Mouse (Mus musculus) stomach, embryonic 15.5 days (tissue): ENCODE measurements around the gene Pax4. TPM values are rescaled to one million over a fixed set of nuclear protein-coding genes. Genes with fewer than 3 reads are reported as not detected.
A peak's percentile ranks its signal among the peaks of the same experiment; 100 is the strongest.

Experiments
- ATAC-seq: fragments of 200-750 bp; cut with Nextera tagmentation; 2 replicates; pipeline ENCODE4 v1.8.0; 2017; ENCODE audit warnings: low read depth, moderate number of reproducible peaks, moderate TSS enrichment; ENCODE audit not compliant: insufficient read depth, low FRiP score
- H3K27ac ChIP-seq: fragments of 300-500 bp; sonication (generic); 2 replicates; pipeline ENCODE4 v1.5.1; 2015; ENCODE audit warnings: mild to moderate bottlenecking, inconsistent platforms
- H3K27me3 ChIP-seq: fragments of 300-500 bp; sonication (generic); replicated peaks from 2 replicates; pipeline ENCODE4 v1.6.1; 2015; ENCODE audit warnings: inconsistent platforms
- H3K36me3 ChIP-seq: fragments of 300-500 bp; sonication (generic); 2 replicates; pipeline ENCODE4 v1.6.1; 2015; ENCODE audit warnings: inconsistent platforms
- H3K4me1 ChIP-seq: fragments of 300-500 bp; sonication (generic); 2 replicates; pipeline ENCODE4 v1.6.1; 2015; ENCODE audit warnings: inconsistent platforms
- H3K4me2 ChIP-seq: fragments of 300-500 bp; sonication (generic); 2 replicates; pipeline ENCODE4 v1.6.1; 2015; ENCODE audit warnings: mild to moderate bottlenecking, inconsistent platforms
- H3K4me3 ChIP-seq: fragments of 300-500 bp; sonication (generic); replicated peaks from 2 replicates; pipeline ENCODE4 v1.5.1; 2015; ENCODE audit warnings: inconsistent platforms
- H3K9ac ChIP-seq: fragments of 300-500 bp; sonication (generic); 2 replicates; pipeline ENCODE4 v1.6.1; 2015; ENCODE audit warnings: inconsistent platforms
- H3K9me3 ChIP-seq: fragments of 300-500 bp; sonication (generic); 2 replicates; pipeline ENCODE4 v1.6.1; 2016; ENCODE audit warnings: inconsistent platforms
- WGBS: fragments of 180-500 bp; shearing (Covaris S2); methylation state at CpG from one replicate; pipeline ENCODE4 v1.1.7; 2015; 5-methylcytosine and 5-hydroxymethylcytosine counted together
- polyA plus RNA-seq: library from polyadenylated mRNA; unstranded; fragments of >200 nt; fragmentation: Nextera tagmentation; extraction: Ambion mirVana; gene quantifications from 2 replicates; pipeline ENCODE4 v1.2.1, GENCODE M21; 2015

Pax4 gene
- polyA plus RNA-seq, 1 experiment from 2014 or later, result 1.6 TPM

DNA sequence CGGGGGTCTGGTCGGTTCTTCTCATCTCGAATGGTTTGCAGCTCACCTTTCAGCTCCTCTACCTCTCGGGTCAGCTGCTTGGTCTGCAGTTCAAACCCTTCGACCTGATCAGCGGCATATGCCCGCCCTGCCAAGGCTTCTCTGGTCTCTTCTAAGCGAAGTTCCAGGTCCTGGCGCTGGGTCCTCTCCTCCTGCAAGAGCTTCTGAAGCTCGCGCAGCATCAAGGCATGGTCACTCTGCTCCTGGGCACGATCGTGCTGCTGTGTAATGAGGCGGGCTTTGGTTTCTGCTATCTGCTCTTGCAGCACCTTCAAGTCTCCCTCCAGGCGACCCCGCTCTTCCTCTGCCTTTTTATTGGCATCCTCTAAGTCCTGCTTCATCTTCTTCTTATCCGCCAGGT, 28.8 kb downstream of the Pax4 start:
- peaks cover 17% of the 10 kb centered on the region for H3K36me3 ChIP-seq

DNA sequence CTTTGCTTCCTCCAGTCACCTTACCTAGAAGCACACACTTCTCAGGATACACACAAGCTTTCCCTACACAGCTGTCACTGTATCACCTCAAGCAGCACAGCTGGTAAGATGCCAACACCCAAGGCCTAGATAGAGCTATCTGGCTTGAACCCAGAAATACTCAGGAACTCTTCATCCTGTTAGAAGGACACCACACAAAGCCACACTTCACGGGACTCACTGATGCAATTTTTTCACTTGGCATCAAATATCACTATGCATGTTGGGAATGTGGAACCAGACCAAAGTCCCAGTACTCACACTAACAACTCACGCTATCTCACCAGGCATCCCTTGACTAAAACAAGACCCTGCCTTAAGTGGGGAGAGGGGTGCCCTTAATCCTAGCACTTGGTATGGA, 29.5 kb downstream of the Pax4 start:
- Histone ChIP-seq H3K4me1 (peaks cover 17% of the 10 kb centered on the region), H3K4me3 (no peak overlapping the region)
- 65% methylated on average over 2 of the region's 2 CpGs for WGBS

More for the DNA sequence above, 28.8 kb downstream of the Pax4 start:
- ATAC-seq, result no peak
- H3K27ac ChIP-seq, result no peak overlapping the region
- H3K4me3 ChIP-seq, result peak overlapping the region; percentile 81
- peaks cover 22% of the 10 kb centered on the region for H3K4me1 ChIP-seq
- no peaks in the 10 kb centered on the region for H3K27me3 ChIP-seq
- H3K9ac ChIP-seq, result 0 out of 2 replicates have a peak overlapping the region, but pooled peaks have one; percentile 72
- H3K9me3 ChIP-seq, result no peaks in the 10 kb centered on the region
- H3K4me2 ChIP-seq, result peak overlapping the region; percentile 79
- WGBS, result 75% methylated on average over 17 of the region's 17 CpGs

DNA sequence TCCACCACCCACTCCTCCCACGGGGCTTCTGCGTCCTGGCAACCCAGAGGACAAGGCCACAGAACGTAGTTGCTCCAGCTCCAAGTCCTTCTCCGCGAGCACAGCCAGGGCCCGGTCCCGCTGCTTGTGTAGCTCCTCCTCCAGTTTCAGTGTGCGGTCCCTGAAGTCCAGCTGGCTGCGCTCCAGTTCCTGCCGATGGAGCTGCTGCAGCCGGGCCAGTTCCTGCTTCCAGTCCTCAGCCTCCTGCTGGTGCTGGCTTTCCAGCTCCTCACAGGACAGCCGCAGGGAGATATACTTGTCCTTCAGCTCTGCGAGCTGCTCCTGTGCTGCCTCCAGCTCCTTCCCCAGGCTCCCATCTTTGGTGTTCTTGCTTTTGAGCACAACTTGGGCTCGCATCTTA, 30.7 kb downstream of the Pax4 start:
- 82% methylated on average over 14 of the region's 14 CpGs for WGBS
- Histone ChIP-seq H3K4me2 (no peak overlapping the region), H3K9ac (no peak overlapping the region), H3K27ac (no peak overlapping the region), H3K27me3 (no peaks in the 10 kb centered on the region), H3K36me3 (peaks cover 20% of the 10 kb centered on the region), H3K4me3 (no peak overlapping the region), H3K4me1 (peaks cover 11% of the 10 kb centered on the region), H3K9me3 (no peaks in the 10 kb centered on the region)
- ATAC-seq, result no peak

More for the DNA sequence above, 29.5 kb downstream of the Pax4 start:
- H3K27me3 ChIP-seq, result no peaks in the 10 kb centered on the region
- no peak overlapping the region for H3K27ac ChIP-seq
- H3K9ac ChIP-seq, result no peak overlapping the region
- no peak for ATAC-seq
- peak overlapping the region; percentile 79; the same call in 1 of the 2 replicates for H3K4me2 ChIP-seq
- peaks cover 20% of the 10 kb centered on the region for H3K36me3 ChIP-seq
- no peaks in the 10 kb centered on the region for H3K9me3 ChIP-seq

DNA sequence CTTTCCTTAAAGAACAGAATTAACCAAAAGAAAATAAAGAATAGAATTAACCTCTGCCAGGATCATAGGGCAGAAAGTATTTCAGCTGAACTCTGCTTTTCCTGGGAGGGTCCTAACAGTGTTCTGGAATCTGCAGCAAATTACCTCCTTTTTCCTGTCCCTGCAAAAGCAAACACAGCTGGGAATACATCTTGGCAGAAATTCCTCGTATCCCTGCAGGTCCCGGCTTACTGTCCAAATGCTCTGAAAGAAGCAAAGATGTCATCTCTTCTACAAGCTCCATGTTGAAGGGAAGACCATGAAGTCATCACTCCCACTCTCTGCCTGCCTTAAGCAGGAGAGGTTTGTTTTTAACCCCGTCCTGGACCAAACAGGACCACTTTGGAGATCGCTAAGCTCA, 32.2 kb downstream of the Pax4 start:
- 68% methylated on average over 4 of the region's 4 CpGs for WGBS
- Histone ChIP-seq H3K9me3 (no peaks in the 10 kb centered on the region), H3K27ac (no peak overlapping the region), H3K4me3 (no peak overlapping the region), H3K27me3 (no peaks in the 10 kb centered on the region), H3K36me3 (peaks cover 20% of the 10 kb centered on the region), H3K4me1 (peaks cover 11% of the 10 kb centered on the region), H3K4me2 (no peak overlapping the region), H3K9ac (no peak overlapping the region)
- no peak for ATAC-seq

DNA sequence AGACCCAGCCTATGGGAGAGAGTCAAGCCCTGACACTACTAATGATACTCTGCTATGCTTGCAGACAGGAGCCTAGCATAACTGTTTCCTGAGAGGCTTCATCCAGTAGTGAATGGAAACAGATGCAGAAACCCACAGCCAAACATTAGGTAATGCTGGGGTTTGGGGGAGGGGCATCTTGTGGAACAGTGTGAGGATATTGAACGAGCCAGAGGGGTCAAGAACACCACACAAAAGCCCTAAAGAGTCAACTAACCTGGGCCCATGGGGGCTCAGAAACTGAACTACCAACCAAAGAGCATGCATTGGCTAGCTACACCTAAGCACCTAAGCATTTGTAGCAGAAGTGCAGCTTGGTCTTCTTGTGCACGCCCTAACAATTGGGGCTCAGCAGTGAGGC, 37.9 kb downstream of the Pax4 start:
- Histone ChIP-seq H3K4me3 (no peak overlapping the region), H3K4me2 (no peak overlapping the region), H3K9me3 (no peaks in the 10 kb centered on the region), H3K36me3 (peaks cover 6% of the 10 kb centered on the region; the same call in 1 of the 2 replicates), H3K27ac (no peak overlapping the region), H3K4me1 (no peaks in the 10 kb centered on the region), H3K9ac (no peak overlapping the region), H3K27me3 (no peaks in the 10 kb centered on the region)
- 68% methylated on average over 2 of the region's 2 CpGs for WGBS
- ATAC-seq, result no peak

DNA sequence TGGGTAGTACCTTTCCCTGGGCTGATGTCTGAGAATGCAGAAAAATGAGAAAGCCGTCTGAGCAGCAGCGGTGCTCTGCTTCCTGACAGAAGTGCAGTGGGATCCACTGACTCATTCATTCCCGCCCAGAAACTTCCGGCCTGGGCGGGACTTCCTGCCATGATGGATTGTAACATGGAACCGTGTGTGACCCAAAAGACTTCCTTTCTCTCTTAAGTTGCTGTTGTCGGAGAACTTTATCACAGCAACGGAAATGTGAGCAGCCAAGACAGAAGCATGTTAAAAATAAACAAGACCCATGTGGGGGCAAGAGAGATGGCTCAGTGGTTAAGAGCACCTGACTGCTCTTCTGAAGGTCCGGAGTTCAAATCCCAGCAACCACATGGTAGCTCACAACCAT, 39.1 kb downstream of the Pax4 start:
- H3K27ac ChIP-seq, result no peak overlapping the region
- ATAC-seq, result no peak
- no peak overlapping the region for H3K4me2 ChIP-seq
- H3K9ac ChIP-seq, result no peak overlapping the region
- no peaks in the 10 kb centered on the region for H3K27me3 ChIP-seq
- no peak overlapping the region for H3K4me3 ChIP-seq
- WGBS, result 71% methylated on average over 9 of the region's 9 CpGs
- peaks cover under 1% of the 10 kb centered on the region; the same call in 1 of the 2 replicates for H3K36me3 ChIP-seq
- no peaks in the 10 kb centered on the region for H3K9me3 ChIP-seq
- no peaks in the 10 kb centered on the region for H3K4me1 ChIP-seq

DNA sequence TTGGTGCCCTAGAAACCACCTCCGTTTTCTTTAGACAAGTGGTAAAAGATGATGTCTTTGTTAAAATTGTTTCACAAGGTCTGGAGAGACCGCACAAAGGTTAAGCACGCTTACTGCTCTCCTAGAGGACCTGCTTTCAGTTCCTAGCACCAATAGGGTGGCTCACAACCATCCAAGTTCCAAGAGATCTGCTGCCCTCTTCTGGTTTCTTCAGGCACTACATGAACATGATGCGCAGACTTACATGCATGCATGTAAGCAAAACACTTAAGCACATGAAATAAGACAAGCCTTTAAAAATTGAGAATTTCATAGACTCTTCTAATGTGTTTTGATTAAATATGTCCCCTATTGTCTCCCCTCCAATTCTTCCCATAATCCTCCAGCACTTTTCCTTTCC, 49.4 kb downstream of the Pax4 start:
- Histone ChIP-seq H3K27me3 (peaks cover 18% of the 10 kb centered on the region), H3K36me3 (no peaks in the 10 kb centered on the region), H3K4me1 (no peaks in the 10 kb centered on the region), H3K4me2 (no peak overlapping the region), H3K27ac (no peak overlapping the region), H3K9me3 (no peaks in the 10 kb centered on the region), H3K4me3 (no peak overlapping the region), H3K9ac (no peak overlapping the region)
- no peak for ATAC-seq
- WGBS, result 88% methylated on average over 4 of the region's 4 CpGs

DNA sequence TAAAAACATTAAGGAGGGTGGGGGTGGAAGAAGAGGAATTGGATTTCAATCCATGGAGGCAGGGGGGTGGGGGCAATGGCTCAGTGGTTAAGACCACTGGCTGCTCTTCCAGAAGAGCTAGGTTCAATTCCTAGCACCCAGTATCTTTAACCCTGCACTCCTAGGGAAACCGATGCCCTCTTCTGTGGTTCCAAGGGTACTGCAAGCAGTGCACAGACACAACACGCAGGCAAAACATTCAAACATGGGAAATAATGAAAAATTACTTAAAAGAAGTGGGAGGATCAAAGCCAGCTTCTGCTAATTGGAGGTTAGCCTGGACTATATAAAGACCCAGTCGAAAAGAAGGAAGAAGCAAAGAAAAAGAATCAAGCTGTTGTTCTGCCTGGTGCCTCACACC, 50.4 kb downstream of the Pax4 start:
- Histone ChIP-seq H3K27ac (no peak overlapping the region), H3K36me3 (no peaks in the 10 kb centered on the region), H3K27me3 (peaks cover 18% of the 10 kb centered on the region), H3K4me3 (no peak overlapping the region), H3K9ac (no peak overlapping the region), H3K4me1 (no peaks in the 10 kb centered on the region), H3K9me3 (no peaks in the 10 kb centered on the region), H3K4me2 (no peak overlapping the region)
- no peak for ATAC-seq
- WGBS, result 78% methylated on average over 3 of the region's 3 CpGs

DNA sequence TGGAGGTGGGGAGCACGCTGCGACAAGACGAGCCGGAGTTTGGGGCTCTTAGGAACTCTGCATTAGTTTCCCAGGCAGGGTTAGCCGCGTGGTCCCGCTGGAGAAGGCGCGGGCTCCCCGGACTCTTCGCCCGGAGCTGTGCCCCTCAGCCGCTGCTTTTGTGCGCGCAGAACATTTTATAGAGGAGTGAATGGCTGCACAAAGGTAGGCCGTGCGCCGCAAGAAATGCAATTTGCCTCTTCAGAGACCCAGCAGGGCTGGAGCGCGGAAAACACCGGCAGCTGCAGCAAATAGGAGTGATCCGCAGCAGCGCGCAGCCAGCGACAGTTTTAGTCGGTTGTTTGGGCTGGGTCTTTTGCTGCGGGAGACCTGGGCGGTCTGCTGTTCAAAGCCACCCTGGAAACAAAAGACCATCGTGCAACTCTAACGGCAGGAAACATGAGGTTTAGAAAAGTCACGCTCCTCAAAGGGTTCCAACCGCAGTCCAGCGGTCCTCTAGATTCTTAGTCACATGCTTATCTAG, 51.4 kb downstream of the Pax4 start, which contains the start of gene Zfp800:
Gene Zfp800, minus strand, starts transcription at position 325 of the 523 bp plus-strand sequence.
- no peaks in the 10 kb centered on the region for H3K4me1 ChIP-seq
- no peaks in the 10 kb centered on the region for H3K36me3 ChIP-seq
- no peaks in the 10 kb centered on the region for H3K9me3 ChIP-seq
- no peak for ATAC-seq
- 2% methylated on average over 33 of the region's 33 CpGs for WGBS
- no peak within 1 kb of the TSS for H3K9ac ChIP-seq
- H3K27ac ChIP-seq, result no peak within 1 kb of the TSS
- H3K4me2 ChIP-seq, result peak within 1 kb of the TSS; percentile 81
- H3K4me3 ChIP-seq, result peak within 1 kb of the TSS; percentile 39
- peaks cover 18% of the 10 kb centered on the region for H3K27me3 ChIP-seq

DNA sequence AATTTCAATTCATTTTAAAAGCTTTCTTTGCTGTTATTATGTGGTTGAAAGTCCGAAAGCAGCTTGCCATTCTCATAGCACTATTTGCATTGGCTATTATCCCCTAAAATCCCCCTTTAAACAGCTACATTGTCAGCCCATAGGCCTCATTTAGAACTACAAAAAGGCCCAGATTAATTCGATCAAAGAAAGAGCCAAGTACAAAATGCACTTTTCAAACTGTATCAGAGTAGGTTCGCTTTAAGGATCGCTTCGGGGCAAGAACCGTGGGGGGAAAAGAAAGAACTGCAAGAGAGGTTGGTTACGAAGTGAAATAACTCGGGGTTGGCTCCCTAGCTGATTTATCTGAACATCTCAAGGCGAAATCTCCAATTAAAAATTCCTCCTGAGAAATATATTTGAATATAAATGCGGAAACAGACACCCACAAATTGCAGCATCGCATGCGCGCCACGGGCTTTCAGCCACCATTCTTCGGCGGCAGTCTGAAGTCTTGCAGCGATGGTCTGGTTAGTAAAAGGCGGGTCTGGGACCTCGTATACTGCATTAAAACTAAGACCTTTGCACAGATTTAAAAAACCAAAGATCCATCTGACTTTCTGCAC, 52.2 kb downstream of the Pax4 start:
- no peaks in the 10 kb centered on the region for H3K4me1 ChIP-seq
- H3K4me2 ChIP-seq, result peak overlapping the region; percentile 81
- peaks cover 18% of the 10 kb centered on the region for H3K27me3 ChIP-seq
- no peak for ATAC-seq
- no peaks in the 10 kb centered on the region for H3K36me3 ChIP-seq
- H3K9ac ChIP-seq, result no peak overlapping the region
- H3K9me3 ChIP-seq, result no peaks in the 10 kb centered on the region
- H3K27ac ChIP-seq, result no peak overlapping the region
- peak overlapping the region; percentile 39 for H3K4me3 ChIP-seq
- WGBS, result 4% methylated on average over 19 of the region's 19 CpGs

DNA sequence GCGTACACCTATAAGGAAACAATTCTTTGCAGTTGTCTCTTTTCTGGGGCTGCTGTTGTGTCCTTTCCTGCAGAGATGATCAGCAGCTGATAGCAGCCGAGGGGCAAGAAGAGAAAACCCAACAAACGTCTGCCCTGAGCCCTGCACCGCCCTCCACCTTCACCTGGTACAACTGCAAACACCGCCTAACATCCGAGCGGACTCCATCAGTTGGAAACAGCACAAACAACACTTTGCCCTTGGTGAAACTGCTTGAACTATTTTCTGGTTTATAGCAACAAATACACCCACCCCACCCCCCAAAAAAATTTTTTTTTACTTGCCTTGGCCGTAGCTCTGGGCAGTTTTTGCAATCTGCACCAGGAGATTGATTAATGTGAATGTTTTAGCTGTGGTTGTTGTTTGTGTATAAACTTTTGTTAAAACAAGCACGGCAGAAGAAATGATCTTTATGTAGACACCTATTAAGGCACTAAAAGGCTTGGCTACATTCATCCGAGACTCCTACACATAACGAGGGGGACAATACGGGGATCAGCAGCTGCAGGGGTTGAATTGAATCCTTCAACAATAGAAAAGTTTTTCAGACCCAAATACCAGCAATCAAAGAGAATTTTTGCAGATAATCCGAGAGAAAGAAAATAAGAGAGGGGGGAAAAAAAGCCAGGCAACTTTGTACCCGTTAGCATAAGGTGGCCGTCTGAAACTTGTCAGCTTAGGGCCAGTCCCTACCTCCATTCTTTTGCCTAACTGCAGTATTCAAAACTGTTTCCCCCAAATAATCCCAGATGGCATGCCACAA, 52.9 kb downstream of the Pax4 start:
- Histone ChIP-seq H3K27ac (no peak overlapping the region), H3K36me3 (no peaks in the 10 kb centered on the region), H3K4me2 (peak overlapping the region; percentile 81), H3K27me3 (peaks cover 18% of the 10 kb centered on the region), H3K4me3 (peak overlapping the region; percentile 39; the same call in 1 of the 2 replicates), H3K9ac (no peak overlapping the region), H3K4me1 (no peaks in the 10 kb centered on the region), H3K9me3 (no peaks in the 10 kb centered on the region)
- 41% methylated on average over 15 of the region's 15 CpGs for WGBS
- no peak for ATAC-seq
